Mouse (Mus musculus): ENCODE data around the gene Rsad1. TPM values are rescaled to one million over a fixed set of nuclear protein-coding genes. Genes with fewer than 3 reads are reported as not detected.
A peak's percentile ranks its signal among the peaks of the same experiment; 100 is the strongest.

Gene Rsad1
- 2.9 and 3.8 TPM in 2 replicates for polyA plus RNA-seq (2014; fragmentation: Nextera tagmentation; extraction: Ambion mirVana)

GRCm38 (mm10) chr11:94548888-94549690 is at the start of gene Rsad1:
Gene Rsad1 (minus strand): TSS chr11:94549255.
- WGBS = 4% methylated on average over 43 of the region's 49 CpGs
- H3K4me2 ChIP-seq (ENCODE audit: low read length) = peak within 1 kb of the TSS; percentile 80
- H3K27me3 ChIP-seq (replicated peaks; ENCODE audit: control insufficient read depth, insufficient read depth, low read length) = no peaks in the 10 kb centered on the region
- peak; percentile 77 for ATAC-seq (replicated peaks; ENCODE audit: low FRiP score, low TSS enrichment, low read depth)
- H3K4me1 ChIP-seq (replicated peaks; ENCODE audit: control insufficient read depth, insufficient read depth, low read length) = no peaks in the 10 kb centered on the region
- peak within 1 kb of the TSS; percentile 57 for H3K4me3 ChIP-seq (ENCODE audit: low read depth, low read length)
- H3K9ac ChIP-seq (ENCODE audit: low read length) = peak within 1 kb of the TSS; percentile 61
- H3K36me3 ChIP-seq (ENCODE audit: control insufficient read depth, insufficient read depth, low read length) = no peaks in the 10 kb centered on the region
- DNase-seq (ENCODE audit: low spot score) = peak; percentile 98
- no peaks in the 10 kb centered on the region for H3K9me3 ChIP-seq (ENCODE audit: control insufficient read depth, low read length)
- H3K27ac ChIP-seq (ENCODE audit: low read depth) = peak within 1 kb of the TSS; percentile 66

- Histone ChIP-seq H3K4me1 (replicated peaks; ENCODE audit: control insufficient read depth, insufficient read depth, low read length) (peaks cover 12% of the 10 kb centered on the region), H3K27ac (ENCODE audit: low read depth) (no peak overlapping the region), H3K36me3 (ENCODE audit: control insufficient read depth, insufficient read depth, low read length) (no peaks in the 10 kb centered on the region), H3K9ac (ENCODE audit: low read length) (no peak overlapping the region), H3K9me3 (ENCODE audit: control insufficient read depth, low read length) (no peaks in the 10 kb centered on the region), H3K4me3 (ENCODE audit: low read depth, low read length) (no peak overlapping the region), H3K4me2 (ENCODE audit: low read length) (no peak overlapping the region), H3K27me3 (replicated peaks; ENCODE audit: control insufficient read depth, insufficient read depth, low read length) (no peaks in the 10 kb centered on the region)
- WGBS = 66% methylated on average over 6 of the region's 6 CpGs
- DNase-seq (ENCODE audit: low spot score) (no peak), ATAC-seq (replicated peaks; ENCODE audit: low FRiP score, low TSS enrichment, low read depth) (no peak)
These were observed 49.5 kb upstream of the Rsad1 start for GRCm38 (mm10) chr11:94598437-94599120.

GRCm38 (mm10) chr11:94597319-94597718 is 48.3 kb upstream of the Rsad1 start:
- 84% methylated on average over 4 of the region's 4 CpGs for WGBS
- Histone ChIP-seq H3K36me3 (ENCODE audit: control insufficient read depth, insufficient read depth, low read length) (no peaks in the 10 kb centered on the region), H3K4me2 (ENCODE audit: low read length) (no peak overlapping the region), H3K9ac (ENCODE audit: low read length) (no peak overlapping the region), H3K27ac (ENCODE audit: low read depth) (no peak overlapping the region), H3K4me1 (replicated peaks; ENCODE audit: control insufficient read depth, insufficient read depth, low read length) (peaks cover 12% of the 10 kb centered on the region), H3K4me3 (ENCODE audit: low read depth, low read length) (no peak overlapping the region), H3K27me3 (replicated peaks; ENCODE audit: control insufficient read depth, insufficient read depth, low read length) (no peaks in the 10 kb centered on the region), H3K9me3 (ENCODE audit: control insufficient read depth, low read length) (no peaks in the 10 kb centered on the region)
- ATAC-seq (replicated peaks; ENCODE audit: low FRiP score, low TSS enrichment, low read depth) (no peak), DNase-seq (ENCODE audit: low spot score) (no peak)

GRCm38 (mm10) chr11:94596311-94596852 is 47.3 kb upstream of the Rsad1 start:
- no peak overlapping the region for H3K4me3 ChIP-seq (ENCODE audit: low read depth, low read length)
- H3K9me3 ChIP-seq (ENCODE audit: control insufficient read depth, low read length) = no peaks in the 10 kb centered on the region
- 67% methylated on average over 7 of the region's 7 CpGs for WGBS
- no peak overlapping the region for H3K27ac ChIP-seq (ENCODE audit: low read depth)
- peak; percentile 77 for DNase-seq (ENCODE audit: low spot score)
- ATAC-seq (replicated peaks; ENCODE audit: low FRiP score, low TSS enrichment, low read depth) = no peak
- no peaks in the 10 kb centered on the region for H3K27me3 ChIP-seq (replicated peaks; ENCODE audit: control insufficient read depth, insufficient read depth, low read length)
- no peaks in the 10 kb centered on the region for H3K36me3 ChIP-seq (ENCODE audit: control insufficient read depth, insufficient read depth, low read length)
- H3K4me1 ChIP-seq (replicated peaks; ENCODE audit: control insufficient read depth, insufficient read depth, low read length) = peaks cover 12% of the 10 kb centered on the region
- no peak overlapping the region for H3K9ac ChIP-seq (ENCODE audit: low read length)
- H3K4me2 ChIP-seq (ENCODE audit: low read length) = no peak overlapping the region

- WGBS = 86% methylated on average over 6 of the region's 6 CpGs
- Histone ChIP-seq H3K4me2 (ENCODE audit: low read length) (no peak overlapping the region), H3K4me1 (replicated peaks; ENCODE audit: control insufficient read depth, insufficient read depth, low read length) (peaks cover 7% of the 10 kb centered on the region; the same call in 1 of the 2 replicates), H3K4me3 (ENCODE audit: low read depth, low read length) (no peak overlapping the region), H3K36me3 (ENCODE audit: control insufficient read depth, insufficient read depth, low read length) (0 out of 2 replicates have a peak, but pooled peaks cover 3% of the 10 kb centered on the region), H3K9ac (ENCODE audit: low read length) (no peak overlapping the region), H3K27ac (ENCODE audit: low read depth) (no peak overlapping the region), H3K27me3 (replicated peaks; ENCODE audit: control insufficient read depth, insufficient read depth, low read length) (no peaks in the 10 kb centered on the region), H3K9me3 (ENCODE audit: control insufficient read depth, low read length) (no peaks in the 10 kb centered on the region)
- DNase-seq (ENCODE audit: low spot score) = no peak
- no peak for ATAC-seq (replicated peaks; ENCODE audit: low FRiP score, low TSS enrichment, low read depth)
These were observed 38.5 kb upstream of the Rsad1 start for GRCm38 (mm10) chr11:94587511-94587910.

GRCm38 (mm10) chr11:94585091-94585490 is 36.0 kb upstream of the Rsad1 start:
- Histone ChIP-seq H3K4me2 (ENCODE audit: low read length) (no peak overlapping the region), H3K4me3 (ENCODE audit: low read depth, low read length) (no peak overlapping the region), H3K9me3 (ENCODE audit: control insufficient read depth, low read length) (no peaks in the 10 kb centered on the region), H3K4me1 (replicated peaks; ENCODE audit: control insufficient read depth, insufficient read depth, low read length) (no peaks in the 10 kb centered on the region), H3K27ac (ENCODE audit: low read depth) (no peak overlapping the region), H3K9ac (ENCODE audit: low read length) (no peak overlapping the region), H3K27me3 (replicated peaks; ENCODE audit: control insufficient read depth, insufficient read depth, low read length) (no peaks in the 10 kb centered on the region), H3K36me3 (ENCODE audit: control insufficient read depth, insufficient read depth, low read length) (0 out of 2 replicates have a peak, but pooled peaks cover 3% of the 10 kb centered on the region)
- WGBS = 93% methylated on average over 9 of the region's 9 CpGs
- ATAC-seq (replicated peaks; ENCODE audit: low FRiP score, low TSS enrichment, low read depth) (no peak), DNase-seq (ENCODE audit: low spot score) (no peak)

GRCm38 (mm10) chr11:94580111-94580740 is 31.2 kb upstream of the Rsad1 start:
- 79% methylated on average over 5 of the region's 5 CpGs for WGBS

GRCm38 (mm10) chr11:94576361-94576760 is 27.3 kb upstream of the Rsad1 start:
- 90% methylated on average over 9 of the region's 9 CpGs for WGBS
- H3K4me2 ChIP-seq (ENCODE audit: low read length) = no peak overlapping the region
- H3K27ac ChIP-seq (ENCODE audit: low read depth) = no peak overlapping the region
- H3K9ac ChIP-seq (ENCODE audit: low read length) = no peak overlapping the region
- DNase-seq (ENCODE audit: low spot score) = no peak
- H3K4me3 ChIP-seq (ENCODE audit: low read depth, low read length) = no peak overlapping the region
- no peaks in the 10 kb centered on the region for H3K4me1 ChIP-seq (replicated peaks; ENCODE audit: control insufficient read depth, insufficient read depth, low read length)
- no peaks in the 10 kb centered on the region for H3K36me3 ChIP-seq (ENCODE audit: control insufficient read depth, insufficient read depth, low read length)
- no peaks in the 10 kb centered on the region for H3K27me3 ChIP-seq (replicated peaks; ENCODE audit: control insufficient read depth, insufficient read depth, low read length)
- no peaks in the 10 kb centered on the region for H3K9me3 ChIP-seq (ENCODE audit: control insufficient read depth, low read length)
- no peak for ATAC-seq (replicated peaks; ENCODE audit: low FRiP score, low TSS enrichment, low read depth)

More at GRCm38 (mm10) chr11:94580111-94580740, 31.2 kb upstream of the Rsad1 start:
- Histone ChIP-seq H3K4me2 (ENCODE audit: low read length) (no peak overlapping the region), H3K27me3 (replicated peaks; ENCODE audit: control insufficient read depth, insufficient read depth, low read length) (no peaks in the 10 kb centered on the region), H3K27ac (ENCODE audit: low read depth) (no peak overlapping the region), H3K9ac (ENCODE audit: low read length) (no peak overlapping the region), H3K9me3 (ENCODE audit: control insufficient read depth, low read length) (no peaks in the 10 kb centered on the region), H3K4me3 (ENCODE audit: low read depth, low read length) (no peak overlapping the region), H3K36me3 (ENCODE audit: control insufficient read depth, insufficient read depth, low read length) (0 out of 2 replicates have a peak, but pooled peaks cover 3% of the 10 kb centered on the region), H3K4me1 (replicated peaks; ENCODE audit: control insufficient read depth, insufficient read depth, low read length) (no peaks in the 10 kb centered on the region)
- ATAC-seq (replicated peaks; ENCODE audit: low FRiP score, low TSS enrichment, low read depth) (no peak), DNase-seq (ENCODE audit: low spot score) (no peak)

All from intestine, embryonic 14.5 days (tissue).